Mouse (Mus musculus): ENCODE measurements around the gene Il27ra.

The Il27ra gene

GRCm38 (mm10) chr8:84065457-84066072 lies 23.2 kb upstream of the Il27ra start:
- no peak for DNase-seq

GRCm38 (mm10) chr8:84065037-84065436 lies 22.6 kb upstream of the Il27ra start, which contains the start of gene Gm10643:
Gene Gm10643 (minus strand): TSS chr8:84065137.
- DNase-seq, result no peak

- no peak for DNase-seq
Observed at GRCm38 (mm10) chr8:84063861-84064610, 21.6 kb upstream of the Il27ra start.

- DNase-seq, result no peak
Observed at GRCm38 (mm10) chr8:84060245-84060644, 17.9 kb upstream of the Il27ra start.

- DNase-seq, result no peak
Observed at GRCm38 (mm10) chr8:84059226-84059625, 16.8 kb upstream of the Il27ra start.

- DNase-seq, result no peak
Observed at GRCm38 (mm10) chr8:84057827-84058226, 15.4 kb upstream of the Il27ra start.

- no peak for DNase-seq
Observed at GRCm38 (mm10) chr8:84053229-84053628, 10.8 kb upstream of the Il27ra start.

- no peak for DNase-seq
Observed at GRCm38 (mm10) chr8:84052746-84053145, 10.4 kb upstream of the Il27ra start.

GRCm38 (mm10) chr8:84048171-84048570 lies 5.8 kb upstream of the Il27ra start:
- no peak for DNase-seq

GRCm38 (mm10) chr8:84046505-84046904 lies 4.1 kb upstream of the Il27ra start:
- DNase-seq, result no peak

GRCm38 (mm10) chr8:84044900-84045299 lies 2.5 kb upstream of the Il27ra start, which contains the start of gene Rln3:
Gene Rln3 (minus strand): TSS chr8:84045000.
- no peak for DNase-seq

- DNase-seq, result no peak
Observed at GRCm38 (mm10) chr8:84044103-84044502, 1.7 kb upstream of the Il27ra start.

GRCm38 (mm10) chr8:84042948-84043342 lies 556 bp upstream of the Il27ra start:
- no peak for DNase-seq

- DNase-seq, result peak; percentile 84
Observed at GRCm38 (mm10) chr8:84039050-84039449, 3.3 kb downstream of the Il27ra start.

GRCm38 (mm10) chr8:84038015-84038414 lies 4.4 kb downstream of the Il27ra start:
- DNase-seq, result peak; percentile 51

- no peak for DNase-seq
Observed at GRCm38 (mm10) chr8:84032777-84033176, 9.6 kb downstream of the Il27ra start.

GRCm38 (mm10) chr8:84029272-84029671 lies 13.1 kb downstream of the Il27ra start:
- no peak for DNase-seq

GRCm38 (mm10) chr8:84027449-84027848 lies 14.9 kb downstream of the Il27ra start:
- no peak for DNase-seq

- DNase-seq, result peak; percentile 69
Observed at GRCm38 (mm10) chr8:84025863-84026262, 16.5 kb downstream of the Il27ra start.

- DNase-seq, result peak; percentile 78
Observed at GRCm38 (mm10) chr8:84024171-84024570, 18.2 kb downstream of the Il27ra start.

- DNase-seq, result peak; percentile 82
Observed at GRCm38 (mm10) chr8:84023631-84024030, 18.8 kb downstream of the Il27ra start.

GRCm38 (mm10) chr8:84023085-84023484 lies 19.3 kb downstream of the Il27ra start:
- DNase-seq, result peak; percentile 88

- no peak for DNase-seq
Observed at GRCm38 (mm10) chr8:84021569-84021968, 20.8 kb downstream of the Il27ra start.

GRCm38 (mm10) chr8:84021096-84021495 lies 21.3 kb downstream of the Il27ra start, which contains the start of gene Palm3:
Gene Palm3 (plus strand): TSS chr8:84021471.
- DNase-seq, result peak; percentile 89
